Mouse (Mus musculus) ES-E14 (cell line): Measurements from ENCODE around the gene Mcam. TPM values are rescaled to one million over a fixed set of nuclear protein-coding genes. Genes with fewer than 3 reads are reported as not detected.

Source experiments
- DNase-seq: peaks from one replicate; pipeline ENCODE4 v3.0.0-alpha.2; 2013; ENCODE audit warnings: low read depth, low spot score
- H3K27ac ChIP-seq: 2 replicates; pipeline ENCODE4 v1.5.1; 2012; ENCODE audit warnings: low read depth, mild to moderate bottlenecking, low read length, moderate library complexity, mixed read lengths; ENCODE audit not compliant: poor library complexity, insufficient read depth, severe bottlenecking
- H3K36me3 ChIP-seq: 2 replicates; pipeline ENCODE4 v1.6.1; 2012; ENCODE audit warnings: mild to moderate bottlenecking, low read length, moderate library complexity, mixed read lengths; ENCODE audit not compliant: control insufficient read depth, poor library complexity, insufficient read depth, severe bottlenecking
- H3K4me1 ChIP-seq, 2 experiments: fragments of 150-350 bp in 1 of 2; sonication (generic) in 1 of 2; 2 replicates each; pipeline ENCODE4 v1.6.1; 2012; ENCODE audit warnings: low read length in 2 of 2, mild to moderate bottlenecking in 1 of 2, mixed read lengths in 1 of 2; ENCODE audit not compliant: control insufficient read depth in 2 of 2, insufficient read depth in 2 of 2, poor library complexity in 1 of 2
- H3K4me3 ChIP-seq, 2 experiments: fragments of 150-350 bp in 1 of 2; sonication (generic) in 1 of 2; 2 replicates each; pipeline ENCODE4 v1.5.1; 2012; ENCODE audit warnings: low read length in 2 of 2, low read depth in 1 of 2, mild to moderate bottlenecking in 1 of 2, mixed read lengths in 1 of 2; ENCODE audit not compliant: insufficient read depth in 1 of 2, poor library complexity in 1 of 2, severe bottlenecking in 1 of 2
- H3K9ac ChIP-seq: 2 replicates; pipeline ENCODE4 v1.6.1; 2012; ENCODE audit warnings: low read depth, mild to moderate bottlenecking, low read length, mixed read lengths; ENCODE audit not compliant: poor library complexity, insufficient read depth, severe bottlenecking
- H3K9me3 ChIP-seq: fragments of 150-350 bp; sonication (generic); 2 replicates; pipeline ENCODE4 v1.6.1; 2012; ENCODE audit warnings: low read depth, mild to moderate bottlenecking, low read length; ENCODE audit not compliant: control insufficient read depth, insufficient read depth
- CHD2 ChIP-seq: IDR thresholded peaks from 2 replicates; pipeline ENCODE4 v1.6.1; 2014; ENCODE audit warnings: mild to moderate bottlenecking, low read depth, low read length, inconsistent platforms
- HCFC1 ChIP-seq: IDR thresholded peaks from 2 replicates; pipeline ENCODE4 v1.6.1; 2012; ENCODE audit warnings: low read length, inconsistent platforms, borderline replicate concordance; ENCODE audit not compliant: insufficient read depth
- MAFK ChIP-seq: IDR thresholded peaks from 2 replicates; pipeline ENCODE4 v1.6.1; 2014; ENCODE audit warnings: mild to moderate bottlenecking, low read depth, low read length, inconsistent platforms; ENCODE audit not compliant: insufficient read depth
- ZC3H11A ChIP-seq: IDR thresholded peaks from 2 replicates; pipeline ENCODE4 v1.6.1; 2012; ENCODE audit warnings: low read depth, mild to moderate bottlenecking, inconsistent platforms, low read length, borderline replicate concordance
- ZNF384 ChIP-seq: IDR thresholded peaks from 2 replicates; pipeline ENCODE4 v1.6.1; 2012; ENCODE audit warnings: low read depth, low read length, inconsistent platforms
- in situ Hi-C, 2 experiments: fragments of 600-800 bp; cut with MboI; formaldehyde crosslinking; loops; one replicate each; pipeline ENCODE4 v1.15.1; 2025; ENCODE audit warnings: low sequenced_read_pairs in 2 of 2, inconsistent platforms in 1 of 2; ENCODE audit not compliant: unreplicated experiment in 2 of 2
- total RNA-seq: library from RNA; depleted of rRNA; stranded (reverse); fragments of 300-350 nt; gene quantifications from 2 replicates; pipeline ENCODE4 v1.2.3, GENCODE M21; 2012; rRNA removed

The Mcam gene
- total RNA-seq, 1 experiment = 53.1 TPM

GRCm38 (mm10) chr9:44191166-44191565 lies 56.9 kb downstream of the Mcam start:
- DNase-seq = no peak
- in situ Hi-C loops = no loop called here

DNA sequence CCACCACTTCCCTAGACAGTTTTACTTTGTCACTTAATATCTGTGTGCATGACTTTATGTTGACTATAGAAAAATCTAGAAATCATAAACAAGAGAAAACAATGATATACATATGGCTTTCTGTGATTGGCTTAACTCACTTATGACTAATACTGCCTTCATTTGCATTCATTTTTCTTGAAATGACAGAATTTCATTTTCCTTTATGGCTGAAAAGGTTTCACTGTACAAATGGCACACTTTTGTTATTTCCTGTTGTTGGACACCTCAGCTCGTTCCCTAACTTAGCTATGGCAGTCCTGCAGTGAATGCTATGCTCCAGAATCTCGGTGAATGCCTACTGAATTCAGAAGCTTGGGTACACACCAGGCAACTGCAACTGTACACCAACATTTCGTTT lies 58.0 kb downstream of the Mcam start:
- no peak for TF ChIP-seq ZC3H11A
- no peak for TF ChIP-seq HCFC1
- no peak for TF ChIP-seq ZNF384
- TF ChIP-seq MAFK = no peak
- TF ChIP-seq CHD2 = no peak
- Histone ChIP-seq H3K9ac (no peak overlapping the region), H3K4me1 (no peaks in the 10 kb centered on the region), H3K4me3 (no peak overlapping the region), H3K27ac (no peak overlapping the region), H3K36me3 (0 out of 2 replicates have a peak, but pooled peaks cover 2% of the 10 kb centered on the region), H3K9me3 (no peaks in the 10 kb centered on the region)
- in situ Hi-C loops = no loop called here
- DNase-seq = no peak

More at GRCm38 (mm10) chr9:44191166-44191565, 56.9 kb downstream of the Mcam start:
- no peak overlapping the region for H3K9ac ChIP-seq
- H3K9me3 ChIP-seq = no peaks in the 10 kb centered on the region
- H3K27ac ChIP-seq = no peak overlapping the region
- no peaks in the 10 kb centered on the region for H3K4me1 ChIP-seq
- no peak for TF ChIP-seq ZC3H11A
- no peak for TF ChIP-seq CHD2
- TF ChIP-seq HCFC1 = no peak
- no peak for TF ChIP-seq ZNF384
- TF ChIP-seq MAFK = no peak
- H3K4me3 ChIP-seq = no peak overlapping the region
- H3K36me3 ChIP-seq = 0 out of 2 replicates have a peak, but pooled peaks cover 2% of the 10 kb centered on the region

Other genes starting within 250 kb of the Mcam start
- gene Thy1, start 91.1 kb upstream of the Mcam start, total RNA-seq = 10.2 and 15.8 TPM in 2 replicates
- 3.9 and 4.0 TPM in 2 replicates for gene Usp2, start 67.4 kb upstream of the Mcam start, total RNA-seq
- gene Mfrp, start 32.7 kb upstream of the Mcam start, total RNA-seq = 0.09 and 0.11 TPM in 2 replicates
- gene C1qtnf5, start 27.2 kb upstream of the Mcam start, total RNA-seq = 0.79 and 1.6 TPM in 2 replicates
- 0.18 and 0.26 TPM in 2 replicates for gene Gm49380, start 21.0 kb upstream of the Mcam start, total RNA-seq
- 19.9 and 23.1 TPM in 2 replicates for gene Rnf26, start 21.0 kb upstream of the Mcam start, total RNA-seq
- gene Cbl, start 99.6 kb downstream of the Mcam start, total RNA-seq = 17.3 and 20.0 TPM in 2 replicates
- not detected in 2 replicates for gene Ccdc153, start 106.2 kb downstream of the Mcam start, total RNA-seq
- 0.32 and 1.1 TPM in 2 replicates for gene Pdzd3, start 117.0 kb downstream of the Mcam start, total RNA-seq
- 0.63 and 1.1 TPM in 2 replicates for gene Nlrx1, start 134.1 kb downstream of the Mcam start, total RNA-seq
- 0.45 and 0.53 TPM in 2 replicates for gene Abcg4, start 154.1 kb downstream of the Mcam start, total RNA-seq
- 29.1 and 38.3 TPM in 2 replicates for gene Hinfp, start 171.2 kb downstream of the Mcam start, total RNA-seq
- 9.0 and 13.9 TPM in 2 replicates for gene C2cd2l, start 185.8 kb downstream of the Mcam start, total RNA-seq
- 16.3 and 17.9 TPM in 2 replicates for gene Dpagt1, start 191.6 kb downstream of the Mcam start, total RNA-seq
- gene H2afx, start 200.2 kb downstream of the Mcam start, total RNA-seq = 967 and 1,137 TPM in 2 replicates
- gene Hmbs, start 209.8 kb downstream of the Mcam start, total RNA-seq = 69.9 and 71.3 TPM in 2 replicates
- gene Vps11, start 227.2 kb downstream of the Mcam start, total RNA-seq = 35.0 and 35.8 TPM in 2 replicates
- 246 and 320 TPM in 2 replicates for gene Hyou1, start 245.0 kb downstream of the Mcam start, total RNA-seq